Mouse (Mus musculus) olfactory bulb, adult 2 months (tissue): ENCODE data around the gene Cenpo. TPM values are rescaled to one million over a fixed set of nuclear protein-coding genes. Genes with fewer than 3 reads are reported as not detected.

Source experiments
- H3K27ac ChIP-seq: fragments of 200-500 bp; 2 replicates; pipeline ENCODE4 v1.5.1; 2012; ENCODE audit warnings: low read depth, low read length; ENCODE audit not compliant: insufficient read depth
- H3K4me1 ChIP-seq: fragments of 200-500 bp; 2 replicates; pipeline ENCODE4 v1.6.1; 2012; ENCODE audit warnings: low read length; ENCODE audit not compliant: control insufficient read depth, insufficient read depth
- H3K4me3 ChIP-seq: fragments of 200-500 bp; 2 replicates; pipeline ENCODE4 v1.5.1; 2012; ENCODE audit warnings: mild to moderate bottlenecking, low read depth, low read length, moderate library complexity; ENCODE audit not compliant: insufficient read depth
- CTCF ChIP-seq: fragments of 200-500 bp; IDR thresholded peaks from 2 replicates; pipeline ENCODE4 v1.5.1; 2012; ENCODE audit warnings: low read depth, mild to moderate bottlenecking, low read length, moderate library complexity; ENCODE audit not compliant: insufficient read depth
- POLR2A ChIP-seq: fragments of 200-500 bp; IDR thresholded peaks from 2 replicates; pipeline ENCODE4 v1.6.1; 2012; ENCODE audit warnings: mild to moderate bottlenecking, low read depth, low read length, moderate library complexity; ENCODE audit not compliant: insufficient read depth
- WGBS: fragments of 180-500 bp; shearing (Covaris S2); methylation state at CpG from one replicate; pipeline ENCODE4 v1.1.7; 2018; 5-methylcytosine and 5-hydroxymethylcytosine counted together
- polyA plus RNA-seq: library from polyadenylated mRNA; stranded (reverse); fragments of >200 nt; gene quantifications from 2 replicates; pipeline ENCODE4 v1.2.4, GENCODE M21; 2012; ENCODE audit warnings: low replicate concordance; ENCODE audit not compliant: missing spikeins, insufficient read depth, insufficient read length

The Cenpo gene
- polyA plus RNA-seq, result not detected in 2 replicates

- H3K4me3 ChIP-seq, result peak within 1 kb of the TSS; percentile 74
- no peaks in the 10 kb centered on the region for H3K4me1 ChIP-seq
- WGBS, result under 1% methylated on average over 50 of the region's 50 CpGs
- peak within 1 kb of the TSS; percentile 99 for H3K27ac ChIP-seq
- TF ChIP-seq CTCF (no peak), POLR2A (peak; percentile 30; the same call in 1 of the 2 replicates)
Observed at GRCm38 (mm10) chr12:4233572-4234508, at the start of gene Cenpo, which contains the start of gene Ptrhd1. Cenpo (minus strand) TSS chr12:4234294. Ptrhd1 (plus strand) TSS chr12:4234027.

- no peak overlapping the region for H3K27ac ChIP-seq
- TF ChIP-seq CTCF (no peak), POLR2A (no peak)
- 92% methylated on average over 3 of the region's 3 CpGs for WGBS
- H3K4me1 ChIP-seq, result no peaks in the 10 kb centered on the region
- no peak overlapping the region for H3K4me3 ChIP-seq
Observed at GRCm38 (mm10) chr12:4279878-4280277, 45.8 kb upstream of the Cenpo start.

- H3K4me3 ChIP-seq, result no peak overlapping the region
- no peak overlapping the region for H3K27ac ChIP-seq
- H3K4me1 ChIP-seq, result no peaks in the 10 kb centered on the region
- WGBS, result 89% methylated on average over 3 of the region's 3 CpGs
- TF ChIP-seq POLR2A (no peak), CTCF (no peak)
Observed at GRCm38 (mm10) chr12:4278978-4279755, 45.1 kb upstream of the Cenpo start.

- Histone ChIP-seq H3K27ac (no peak overlapping the region), H3K4me1 (peaks cover 7% of the 10 kb centered on the region), H3K4me3 (no peak overlapping the region)
- WGBS, result 31% methylated on average over 6 of the region's 6 CpGs
- TF ChIP-seq POLR2A (no peak), CTCF (no peak)
Observed at GRCm38 (mm10) chr12:4271078-4271477, 37.0 kb upstream of the Cenpo start.

GRCm38 (mm10) chr12:4267765-4268164 lies 33.7 kb upstream of the Cenpo start:
- Histone ChIP-seq H3K4me1 (peaks cover 7% of the 10 kb centered on the region), H3K4me3 (no peak overlapping the region), H3K27ac (no peak overlapping the region)
- WGBS, result 92% methylated on average over 4 of the region's 4 CpGs
- TF ChIP-seq CTCF (no peak), POLR2A (no peak)

DNA sequence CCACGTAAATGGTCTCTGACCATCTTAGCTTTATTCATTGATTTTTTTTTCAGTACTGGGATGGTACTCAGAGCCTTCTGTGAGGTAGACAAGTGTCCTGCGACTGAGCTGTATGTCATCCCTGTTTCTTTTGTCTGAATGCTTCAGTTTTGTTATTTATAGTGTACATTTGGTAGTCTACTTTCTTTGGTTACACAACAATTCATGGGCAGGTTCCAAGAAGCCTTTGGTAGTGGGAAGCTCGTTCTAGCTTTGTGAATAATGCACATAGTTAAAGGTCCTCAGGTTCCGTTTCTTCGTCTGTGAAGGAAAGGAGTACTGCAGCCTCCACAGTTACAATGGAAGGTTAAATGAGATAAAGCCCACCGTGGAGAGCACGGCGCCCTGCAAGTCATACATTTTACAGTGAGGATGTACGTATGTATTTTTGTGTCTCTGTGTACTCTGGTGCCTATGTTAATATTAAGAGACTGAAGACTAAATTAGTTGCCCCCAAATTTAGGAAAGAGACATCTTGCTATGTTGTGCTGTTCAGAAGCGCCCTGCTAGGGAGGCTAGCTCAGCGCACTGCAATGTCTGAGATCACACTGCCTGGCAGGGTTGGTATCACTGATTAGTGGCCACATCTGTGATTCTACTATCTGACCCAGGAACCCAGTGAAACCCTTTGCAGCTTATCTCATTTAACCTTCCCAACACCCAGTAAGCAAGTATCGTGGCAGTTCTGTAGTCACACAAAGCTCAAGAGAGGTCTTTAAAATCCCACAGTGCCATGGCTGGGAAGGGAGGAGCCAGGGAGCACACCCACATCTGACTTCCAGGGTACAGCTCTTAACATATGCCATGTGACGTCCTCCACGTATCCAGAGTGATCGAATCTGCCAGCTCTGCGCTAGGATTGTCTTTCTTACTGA lies 18.9 kb upstream of the Cenpo start:
- Histone ChIP-seq H3K27ac (no peak overlapping the region), H3K4me3 (no peak overlapping the region), H3K4me1 (no peaks in the 10 kb centered on the region)
- TF ChIP-seq CTCF (no peak), POLR2A (no peak)
- WGBS, result 92% methylated on average over 16 of the region's 16 CpGs

- Histone ChIP-seq H3K27ac (no peak overlapping the region), H3K4me3 (no peak overlapping the region), H3K4me1 (no peaks in the 10 kb centered on the region)
- TF ChIP-seq CTCF, result no peak
- TF ChIP-seq POLR2A, result no peak
- 80% methylated on average over 6 of the region's 6 CpGs for WGBS
Observed at GRCm38 (mm10) chr12:4249786-4250185, 15.7 kb upstream of the Cenpo start.

GRCm38 (mm10) chr12:4245742-4246141 lies 11.6 kb upstream of the Cenpo start:
- H3K4me1 ChIP-seq, result no peaks in the 10 kb centered on the region
- no peak overlapping the region for H3K27ac ChIP-seq
- 92% methylated on average over 10 of the region's 10 CpGs for WGBS
- H3K4me3 ChIP-seq, result no peak overlapping the region
- TF ChIP-seq CTCF (no peak), POLR2A (no peak)
